Mouse (Mus musculus): ENCODE data around the gene Gm43951. TPM values are rescaled to one million over a fixed set of nuclear protein-coding genes. Genes with fewer than 3 reads are reported as not detected.
"Not testable (repeated sequence)": the region's sequence is repeated elsewhere in the genome, so short reads cannot be mapped to it uniquely, and the experiment has no call there.

Gm43951 gene
- polyA plus RNA-seq, 1 experiment from 2014 or later: 0.36 TPM

- Histone ChIP-seq H3K4me1 (ENCODE audit: control insufficient read depth, insufficient read depth, low read length) (0 out of 2 replicates have a peak, but pooled peaks cover 3% of the 10 kb centered on the region), H3K9me3 (ENCODE audit: control insufficient read depth, low read length) (no peaks in the 10 kb centered on the region), H3K4me2 (ENCODE audit: low read depth, low read length) (no peak overlapping the region), H3K4me3 (ENCODE audit: low read depth, low read length) (no peak overlapping the region), H3K36me3 (ENCODE audit: control insufficient read depth, insufficient read depth, low read length) (peaks cover 15% of the 10 kb centered on the region), H3K27me3 (ENCODE audit: control insufficient read depth, insufficient read depth, low read length) (no peaks in the 10 kb centered on the region), H3K27ac (ENCODE audit: low read depth, low read length) (no peak overlapping the region), H3K9ac (replicated peaks; ENCODE audit: low read depth, low read length) (no peak overlapping the region)
- WGBS: 91% methylated on average over 5 of the region's 5 CpGs
- ATAC-seq (ENCODE audit: low read depth): no peak
Observed at GRCm38 (mm10) chr11:72180556-72180955, 26.1 kb downstream of the Gm43951 start.

- Histone ChIP-seq H3K27ac (ENCODE audit: low read depth, low read length) (no peak overlapping the region), H3K4me3 (ENCODE audit: low read depth, low read length) (no peak overlapping the region), H3K27me3 (ENCODE audit: control insufficient read depth, insufficient read depth, low read length) (no peaks in the 10 kb centered on the region), H3K4me1 (ENCODE audit: control insufficient read depth, insufficient read depth, low read length) (0 out of 2 replicates have a peak, but pooled peaks cover 3% of the 10 kb centered on the region), H3K36me3 (ENCODE audit: control insufficient read depth, insufficient read depth, low read length) (peaks cover 20% of the 10 kb centered on the region), H3K4me2 (ENCODE audit: low read depth, low read length) (no peak overlapping the region), H3K9ac (replicated peaks; ENCODE audit: low read depth, low read length) (no peak overlapping the region), H3K9me3 (ENCODE audit: control insufficient read depth, low read length) (no peaks in the 10 kb centered on the region)
- ATAC-seq (ENCODE audit: low read depth): no peak
- WGBS: 24% methylated on average over 3 of the region's 3 CpGs
Observed at GRCm38 (mm10) chr11:72176553-72176952, 30.1 kb downstream of the Gm43951 start.

- ATAC-seq (ENCODE audit: low read depth): no peak
- Histone ChIP-seq H3K9ac (replicated peaks; ENCODE audit: low read depth, low read length) (no peak overlapping the region), H3K27ac (ENCODE audit: low read depth, low read length) (no peak overlapping the region), H3K36me3 (ENCODE audit: control insufficient read depth, insufficient read depth, low read length) (peaks cover 20% of the 10 kb centered on the region), H3K4me3 (ENCODE audit: low read depth, low read length) (no peak overlapping the region), H3K27me3 (ENCODE audit: control insufficient read depth, insufficient read depth, low read length) (no peaks in the 10 kb centered on the region), H3K4me2 (ENCODE audit: low read depth, low read length) (no peak overlapping the region), H3K4me1 (ENCODE audit: control insufficient read depth, insufficient read depth, low read length) (0 out of 2 replicates have a peak, but pooled peaks cover 3% of the 10 kb centered on the region), H3K9me3 (ENCODE audit: control insufficient read depth, low read length) (no peaks in the 10 kb centered on the region)
- 64% methylated on average over 5 of the region's 5 CpGs for WGBS
Observed at GRCm38 (mm10) chr11:72175966-72176365, 30.7 kb downstream of the Gm43951 start.

GRCm38 (mm10) chr11:72174721-72175120 lies 31.9 kb downstream of the Gm43951 start:
- Histone ChIP-seq H3K4me1 (ENCODE audit: control insufficient read depth, insufficient read depth, low read length) (0 out of 2 replicates have a peak, but pooled peaks cover 3% of the 10 kb centered on the region), H3K36me3 (ENCODE audit: control insufficient read depth, insufficient read depth, low read length) (peaks cover 26% of the 10 kb centered on the region), H3K9ac (replicated peaks; ENCODE audit: low read depth, low read length) (no peak overlapping the region), H3K27me3 (ENCODE audit: control insufficient read depth, insufficient read depth, low read length) (no peaks in the 10 kb centered on the region), H3K9me3 (ENCODE audit: control insufficient read depth, low read length) (no peaks in the 10 kb centered on the region), H3K4me3 (ENCODE audit: low read depth, low read length) (no peak overlapping the region), H3K27ac (ENCODE audit: low read depth, low read length) (no peak overlapping the region), H3K4me2 (ENCODE audit: low read depth, low read length) (no peak overlapping the region)
- WGBS: 94% methylated on average over 6 of the region's 6 CpGs
- no peak for ATAC-seq (ENCODE audit: low read depth)

- Histone ChIP-seq H3K36me3 (ENCODE audit: control insufficient read depth, insufficient read depth, low read length) (peaks cover 29% of the 10 kb centered on the region), H3K27ac (ENCODE audit: low read depth, low read length) (no peak overlapping the region), H3K4me2 (ENCODE audit: low read depth, low read length) (no peak overlapping the region), H3K4me1 (ENCODE audit: control insufficient read depth, insufficient read depth, low read length) (0 out of 2 replicates have a peak, but pooled peaks cover 3% of the 10 kb centered on the region), H3K9me3 (ENCODE audit: control insufficient read depth, low read length) (no peaks in the 10 kb centered on the region), H3K9ac (replicated peaks; ENCODE audit: low read depth, low read length) (no peak overlapping the region), H3K4me3 (ENCODE audit: low read depth, low read length) (no peak overlapping the region), H3K27me3 (ENCODE audit: control insufficient read depth, insufficient read depth, low read length) (no peaks in the 10 kb centered on the region)
- ATAC-seq (ENCODE audit: low read depth): no peak
- WGBS: 87% methylated on average over 5 of the region's 5 CpGs
Observed at GRCm38 (mm10) chr11:72173506-72173905, 33.1 kb downstream of the Gm43951 start.

GRCm38 (mm10) chr11:72171906-72172305 lies 34.7 kb downstream of the Gm43951 start:
- not testable (repeated sequence) for H3K4me2 ChIP-seq (ENCODE audit: low read depth, low read length); H3K4me3 ChIP-seq (ENCODE audit: low read depth, low read length); H3K27ac ChIP-seq (ENCODE audit: low read depth, low read length); ATAC-seq (ENCODE audit: low read depth); H3K9me3 ChIP-seq (ENCODE audit: control insufficient read depth, low read length); H3K4me1 ChIP-seq (ENCODE audit: control insufficient read depth, insufficient read depth, low read length); H3K27me3 ChIP-seq (ENCODE audit: control insufficient read depth, insufficient read depth, low read length); H3K9ac ChIP-seq (replicated peaks; ENCODE audit: low read depth, low read length)
- peaks cover 29% of the 10 kb centered on the region for H3K36me3 ChIP-seq (ENCODE audit: control insufficient read depth, insufficient read depth, low read length)
- WGBS: 39% methylated on average over 4 of the region's 4 CpGs

GRCm38 (mm10) chr11:72169871-72170270 lies 36.8 kb downstream of the Gm43951 start:
- Histone ChIP-seq H3K4me1 (ENCODE audit: control insufficient read depth, insufficient read depth, low read length) (no peaks in the 10 kb centered on the region), H3K36me3 (ENCODE audit: control insufficient read depth, insufficient read depth, low read length) (peaks cover 37% of the 10 kb centered on the region)
- WGBS: 89% methylated on average over 4 of the region's 4 CpGs

GRCm38 (mm10) chr11:72163198-72163597 lies 43.4 kb downstream of the Gm43951 start:
- 94% methylated on average over 2 of the region's 2 CpGs for WGBS
- no peaks in the 10 kb centered on the region for H3K9me3 ChIP-seq (ENCODE audit: control insufficient read depth, low read length)
- H3K27me3 ChIP-seq (ENCODE audit: control insufficient read depth, insufficient read depth, low read length): no peaks in the 10 kb centered on the region
- no peak overlapping the region for H3K9ac ChIP-seq (replicated peaks; ENCODE audit: low read depth, low read length)
- ATAC-seq (ENCODE audit: low read depth): no peak
- no peak overlapping the region for H3K4me3 ChIP-seq (ENCODE audit: low read depth, low read length)
- no peak overlapping the region for H3K4me2 ChIP-seq (ENCODE audit: low read depth, low read length)
- H3K27ac ChIP-seq (ENCODE audit: low read depth, low read length): no peak overlapping the region
- H3K36me3 ChIP-seq (ENCODE audit: control insufficient read depth, insufficient read depth, low read length): peaks cover 33% of the 10 kb centered on the region
- H3K4me1 ChIP-seq (ENCODE audit: control insufficient read depth, insufficient read depth, low read length): no peaks in the 10 kb centered on the region

More at GRCm38 (mm10) chr11:72169871-72170270, 36.8 kb downstream of the Gm43951 start:
- H3K27ac ChIP-seq (ENCODE audit: low read depth, low read length): no peak overlapping the region
- no peak for ATAC-seq (ENCODE audit: low read depth)
- H3K27me3 ChIP-seq (ENCODE audit: control insufficient read depth, insufficient read depth, low read length): no peaks in the 10 kb centered on the region
- H3K4me3 ChIP-seq (ENCODE audit: low read depth, low read length): no peak overlapping the region
- no peak overlapping the region for H3K9ac ChIP-seq (replicated peaks; ENCODE audit: low read depth, low read length)
- no peak overlapping the region for H3K4me2 ChIP-seq (ENCODE audit: low read depth, low read length)
- no peaks in the 10 kb centered on the region for H3K9me3 ChIP-seq (ENCODE audit: control insufficient read depth, low read length)

- H3K9me3 ChIP-seq (ENCODE audit: control insufficient read depth, low read length): no peaks in the 10 kb centered on the region
- H3K27me3 ChIP-seq (ENCODE audit: control insufficient read depth, insufficient read depth, low read length): no peaks in the 10 kb centered on the region
- no peak overlapping the region for H3K9ac ChIP-seq (replicated peaks; ENCODE audit: low read depth, low read length)
- no peaks in the 10 kb centered on the region for H3K4me1 ChIP-seq (ENCODE audit: control insufficient read depth, insufficient read depth, low read length)
- 79% methylated on average over 2 of the region's 2 CpGs for WGBS
- peaks cover 30% of the 10 kb centered on the region for H3K36me3 ChIP-seq (ENCODE audit: control insufficient read depth, insufficient read depth, low read length)
- no peak for ATAC-seq (ENCODE audit: low read depth)
- no peak overlapping the region for H3K27ac ChIP-seq (ENCODE audit: low read depth, low read length)
- no peak overlapping the region for H3K4me3 ChIP-seq (ENCODE audit: low read depth, low read length)
- no peak overlapping the region for H3K4me2 ChIP-seq (ENCODE audit: low read depth, low read length)
Observed at GRCm38 (mm10) chr11:72156624-72157023, 50.0 kb downstream of the Gm43951 start.

All from neural tube, embryonic 14.5 days (tissue).